Mouse (Mus musculus) heart, embryonic 13.5 days (tissue): Measurements from ENCODE around the gene Sept9. TPM values are rescaled to one million over a fixed set of nuclear protein-coding genes. Genes with fewer than 3 reads are reported as not detected.
A peak's percentile ranks its signal among the peaks of the same experiment; 100 is the strongest.

Experiments used
- ATAC-seq: fragments of 200-750 bp; cut with Nextera tagmentation; 2 replicates; pipeline ENCODE4 v1.8.0; 2017; ENCODE audit warnings: moderate TSS enrichment; ENCODE audit not compliant: insufficient number of reproducible peaks, low FRiP score, low TSS enrichment; ENCODE audit errors: extremely low read depth
- H3K27ac ChIP-seq: fragments of 300-500 bp; sonication (generic); replicated peaks from 2 replicates; pipeline ENCODE4 v1.5.1; 2015; ENCODE audit warnings: moderate library complexity, mild to moderate bottlenecking, inconsistent platforms
- H3K27me3 ChIP-seq: fragments of 300-500 bp; sonication (generic); replicated peaks from 2 replicates; pipeline ENCODE4 v1.6.1; 2015; ENCODE audit warnings: mild to moderate bottlenecking, inconsistent platforms
- H3K36me3 ChIP-seq: fragments of 300-500 bp; sonication (generic); 2 replicates; pipeline ENCODE4 v1.6.1; 2015; ENCODE audit warnings: mild to moderate bottlenecking, inconsistent platforms
- H3K4me1 ChIP-seq: fragments of 300-500 bp; sonication (generic); 2 replicates; pipeline ENCODE4 v1.6.1; 2015; ENCODE audit warnings: inconsistent platforms
- H3K4me2 ChIP-seq: fragments of 300-500 bp; sonication (generic); 2 replicates; pipeline ENCODE4 v1.6.1; 2015; ENCODE audit warnings: inconsistent platforms, mild to moderate bottlenecking, moderate library complexity
- H3K4me3 ChIP-seq: fragments of 300-500 bp; sonication (generic); 2 replicates; pipeline ENCODE4 v1.5.1; 2015; ENCODE audit warnings: moderate library complexity, mild to moderate bottlenecking, inconsistent platforms
- H3K9ac ChIP-seq: fragments of 300-500 bp; sonication (generic); 2 replicates; pipeline ENCODE4 v1.6.1; 2015; ENCODE audit warnings: inconsistent platforms, mild to moderate bottlenecking, moderate library complexity
- H3K9me3 ChIP-seq: fragments of 300-500 bp; sonication (generic); 2 replicates; pipeline ENCODE4 v1.6.1; 2016; ENCODE audit warnings: inconsistent platforms
- WGBS: fragments of 180-500 bp; shearing (Covaris S2); methylation state at CpG from one replicate; pipeline ENCODE4 v1.1.7; 2015; ENCODE audit warnings: mixed read lengths; 5-methylcytosine and 5-hydroxymethylcytosine counted together
- polyA plus RNA-seq: library from polyadenylated mRNA; unstranded; fragments of >200 nt; fragmentation: Nextera tagmentation; extraction: Ambion mirVana; gene quantifications from 2 replicates; pipeline ENCODE4 v1.2.1, GENCODE M21; 2015

Gene Sept9
- polyA plus RNA-seq, 1 experiment from 2014 or later = 75.5 TPM

- WGBS = 87% methylated on average over 6 of the region's 6 CpGs
- no peak overlapping the region for H3K27ac ChIP-seq
- ATAC-seq = no peak
- H3K27me3 ChIP-seq = no peaks in the 10 kb centered on the region
- peaks cover 26% of the 10 kb centered on the region for H3K4me1 ChIP-seq
- no peak overlapping the region for H3K9ac ChIP-seq
- H3K4me3 ChIP-seq = no peak overlapping the region
- H3K36me3 ChIP-seq = no peaks in the 10 kb centered on the region
- peaks cover 6% of the 10 kb centered on the region for H3K9me3 ChIP-seq
- H3K4me2 ChIP-seq = no peak overlapping the region
Observed at GRCm38 (mm10) chr11:117256840-117257239, 57.4 kb downstream of the Sept9 start.

DNA sequence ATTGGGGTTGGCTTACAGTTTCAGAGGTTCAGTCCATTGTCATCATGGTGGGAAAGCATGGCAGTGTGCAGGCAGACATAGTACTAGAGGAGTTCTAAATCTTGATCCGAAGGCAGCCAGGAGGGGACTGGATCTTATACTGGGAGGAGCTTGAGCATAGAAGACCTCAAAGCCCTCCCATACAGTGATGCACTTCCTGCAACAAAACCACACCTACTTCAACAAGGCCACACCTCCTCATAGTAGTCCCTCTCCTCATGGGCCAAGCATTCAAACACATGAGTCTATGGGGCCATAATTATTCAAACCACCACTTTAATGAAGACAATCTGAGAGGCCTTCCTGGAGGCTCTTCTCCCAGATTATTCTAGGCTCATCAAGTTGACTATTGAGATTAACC is 57.8 kb downstream of the Sept9 start:
- Histone ChIP-seq H3K27me3 (no peaks in the 10 kb centered on the region), H3K36me3 (no peaks in the 10 kb centered on the region), H3K4me2 (no peak overlapping the region), H3K27ac (no peak overlapping the region), H3K9me3 (peaks cover 6% of the 10 kb centered on the region), H3K4me1 (peaks cover 25% of the 10 kb centered on the region), H3K9ac (no peak overlapping the region), H3K4me3 (no peak overlapping the region)
- WGBS = 83% methylated on average over 1 of the region's 1 CpGs
- ATAC-seq = no peak

GRCm38 (mm10) chr11:117257842-117258241 is 58.4 kb downstream of the Sept9 start:
- Histone ChIP-seq H3K4me3 (no peak overlapping the region), H3K27me3 (no peaks in the 10 kb centered on the region), H3K9ac (no peak overlapping the region), H3K27ac (no peak overlapping the region), H3K9me3 (peaks cover 6% of the 10 kb centered on the region), H3K36me3 (no peaks in the 10 kb centered on the region), H3K4me1 (peaks cover 25% of the 10 kb centered on the region), H3K4me2 (no peak overlapping the region)
- ATAC-seq = no peak

DNA sequence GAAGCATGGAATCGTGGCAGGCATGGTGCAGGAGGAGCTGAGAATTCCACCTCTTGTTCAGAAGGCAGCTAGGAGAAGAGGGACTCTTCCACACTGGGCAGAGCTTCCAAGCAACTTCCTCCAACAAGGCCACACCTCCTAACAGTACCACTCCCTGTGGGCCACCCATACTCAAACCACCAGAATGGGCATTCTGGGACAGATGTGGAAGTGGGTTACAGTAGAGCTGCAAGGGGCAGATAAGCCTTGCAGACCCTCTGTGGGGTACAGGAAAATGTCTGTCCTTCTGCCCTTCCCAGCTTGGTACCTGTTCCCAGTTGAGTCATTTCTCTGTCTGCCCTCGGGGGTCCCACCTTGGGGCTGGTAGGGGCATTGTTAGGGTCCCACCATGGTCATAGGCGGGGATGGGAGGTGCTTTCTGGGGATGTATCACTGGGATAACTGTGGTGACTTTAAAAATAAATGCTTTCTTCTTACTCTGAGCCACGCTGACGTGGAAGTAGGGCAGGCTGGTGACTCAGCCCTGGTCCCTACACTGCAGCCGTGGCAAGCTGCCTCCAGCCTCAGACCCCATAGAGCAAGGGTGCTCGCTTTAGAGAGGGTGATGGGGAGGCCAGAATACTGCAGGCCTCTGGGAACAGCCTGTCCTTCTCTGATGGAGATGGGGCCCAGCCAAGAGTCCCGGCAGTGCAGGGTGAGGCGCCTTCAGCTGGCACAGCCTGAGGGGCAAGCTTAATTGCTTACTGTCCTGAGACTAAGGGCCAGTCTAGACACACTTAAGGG is 59.9 kb downstream of the Sept9 start:
- Histone ChIP-seq H3K9ac (no peak overlapping the region), H3K4me1 (peaks cover 30% of the 10 kb centered on the region), H3K27me3 (no peaks in the 10 kb centered on the region; the same call in 1 of the 2 replicates), H3K9me3 (peaks cover 6% of the 10 kb centered on the region), H3K27ac (no peak overlapping the region), H3K4me3 (no peak overlapping the region), H3K36me3 (no peaks in the 10 kb centered on the region), H3K4me2 (no peak overlapping the region)
- no peak for ATAC-seq
- WGBS = 77% methylated on average over 9 of the region's 9 CpGs

- Histone ChIP-seq H3K4me3 (no peak overlapping the region), H3K4me1 (peaks cover 37% of the 10 kb centered on the region), H3K27ac (no peak overlapping the region), H3K9me3 (peaks cover 6% of the 10 kb centered on the region), H3K9ac (no peak overlapping the region), H3K27me3 (peaks cover 4% of the 10 kb centered on the region), H3K36me3 (no peaks in the 10 kb centered on the region), H3K4me2 (no peak overlapping the region)
- 67% methylated on average over 9 of the region's 9 CpGs for WGBS
- ATAC-seq = no peak
Observed at GRCm38 (mm10) chr11:117260631-117261030, 61.2 kb downstream of the Sept9 start.

- H3K27ac ChIP-seq = peak overlapping the region; percentile 54
- H3K27me3 ChIP-seq = peaks cover 8% of the 10 kb centered on the region
- H3K9ac ChIP-seq = no peak overlapping the region
- H3K4me1 ChIP-seq = peaks cover 45% of the 10 kb centered on the region
- ATAC-seq = no peak
- H3K4me2 ChIP-seq = no peak overlapping the region
- no peaks in the 10 kb centered on the region for H3K36me3 ChIP-seq
- no peak overlapping the region for H3K4me3 ChIP-seq
- WGBS = 53% methylated on average over 9 of the region's 9 CpGs
- no peaks in the 10 kb centered on the region for H3K9me3 ChIP-seq
Observed at GRCm38 (mm10) chr11:117263096-117263808, 63.8 kb downstream of the Sept9 start.

DNA sequence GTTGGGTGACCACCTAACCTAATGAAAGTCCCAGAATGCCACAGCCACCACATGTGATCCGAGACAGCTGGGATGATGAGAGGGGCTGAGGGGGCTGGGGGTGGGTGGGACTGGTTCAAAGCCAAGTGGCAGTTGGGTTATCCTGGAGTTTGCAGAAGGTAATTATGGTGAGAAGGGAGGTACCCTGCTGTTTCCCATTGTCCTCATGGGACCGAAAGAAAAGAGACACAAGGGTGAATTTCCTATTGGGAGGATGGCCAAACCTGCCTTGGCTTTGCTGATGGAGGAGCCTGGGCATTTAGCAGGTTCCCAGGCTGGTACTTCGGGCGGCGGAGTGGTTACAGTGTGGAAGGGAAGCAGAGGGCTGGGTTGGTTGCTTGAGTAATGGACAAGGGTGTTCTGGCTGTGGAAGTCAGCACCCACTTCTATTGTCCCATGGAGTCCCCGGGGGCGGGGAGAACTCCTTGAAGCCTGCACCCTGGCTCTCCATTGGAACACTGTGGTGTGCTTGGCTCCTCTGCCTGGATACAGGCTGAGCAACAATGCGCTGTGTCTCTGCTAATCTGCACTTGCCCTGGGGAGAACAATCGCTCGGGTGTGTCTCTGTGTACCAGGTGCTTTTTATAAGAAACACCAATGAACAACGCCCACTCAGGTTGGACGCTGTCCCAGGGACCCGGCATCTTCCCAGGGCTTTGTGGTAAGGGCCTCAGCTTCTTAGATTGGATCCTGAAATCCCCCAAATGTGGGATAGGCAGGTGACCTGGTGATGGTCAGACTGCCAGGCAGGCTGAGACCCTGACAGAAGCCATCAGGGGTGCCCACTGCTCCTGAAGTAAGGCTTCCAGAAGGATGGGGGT is 64.9 kb downstream of the Sept9 start:
- H3K4me3 ChIP-seq = no peak overlapping the region

GRCm38 (mm10) chr11:117265270-117265980 is 66.0 kb downstream of the Sept9 start:
- Histone ChIP-seq H3K9me3 (no peaks in the 10 kb centered on the region), H3K27me3 (peaks cover 8% of the 10 kb centered on the region), H3K4me1 (peaks cover 67% of the 10 kb centered on the region), H3K36me3 (no peaks in the 10 kb centered on the region), H3K27ac (peak overlapping the region; percentile 88), H3K9ac (peak overlapping the region; percentile 90), H3K4me3 (peak overlapping the region; percentile 70), H3K4me2 (peak overlapping the region; percentile 82)
- 4% methylated on average over 18 of the region's 18 CpGs for WGBS
- ATAC-seq = peak; percentile 33; the same call in 1 of the 2 replicates

More for the DNA sequence above, 64.9 kb downstream of the Sept9 start:
- WGBS = 66% methylated on average over 13 of the region's 13 CpGs
- Histone ChIP-seq H3K4me2 (peak overlapping the region; percentile 82), H3K36me3 (no peaks in the 10 kb centered on the region), H3K27me3 (peaks cover 8% of the 10 kb centered on the region), H3K9ac (peak overlapping the region; percentile 11; the same call in 1 of the 2 replicates), H3K9me3 (no peaks in the 10 kb centered on the region), H3K4me1 (peaks cover 56% of the 10 kb centered on the region), H3K27ac (peak overlapping the region; percentile 88)
- ATAC-seq = no peak

DNA sequence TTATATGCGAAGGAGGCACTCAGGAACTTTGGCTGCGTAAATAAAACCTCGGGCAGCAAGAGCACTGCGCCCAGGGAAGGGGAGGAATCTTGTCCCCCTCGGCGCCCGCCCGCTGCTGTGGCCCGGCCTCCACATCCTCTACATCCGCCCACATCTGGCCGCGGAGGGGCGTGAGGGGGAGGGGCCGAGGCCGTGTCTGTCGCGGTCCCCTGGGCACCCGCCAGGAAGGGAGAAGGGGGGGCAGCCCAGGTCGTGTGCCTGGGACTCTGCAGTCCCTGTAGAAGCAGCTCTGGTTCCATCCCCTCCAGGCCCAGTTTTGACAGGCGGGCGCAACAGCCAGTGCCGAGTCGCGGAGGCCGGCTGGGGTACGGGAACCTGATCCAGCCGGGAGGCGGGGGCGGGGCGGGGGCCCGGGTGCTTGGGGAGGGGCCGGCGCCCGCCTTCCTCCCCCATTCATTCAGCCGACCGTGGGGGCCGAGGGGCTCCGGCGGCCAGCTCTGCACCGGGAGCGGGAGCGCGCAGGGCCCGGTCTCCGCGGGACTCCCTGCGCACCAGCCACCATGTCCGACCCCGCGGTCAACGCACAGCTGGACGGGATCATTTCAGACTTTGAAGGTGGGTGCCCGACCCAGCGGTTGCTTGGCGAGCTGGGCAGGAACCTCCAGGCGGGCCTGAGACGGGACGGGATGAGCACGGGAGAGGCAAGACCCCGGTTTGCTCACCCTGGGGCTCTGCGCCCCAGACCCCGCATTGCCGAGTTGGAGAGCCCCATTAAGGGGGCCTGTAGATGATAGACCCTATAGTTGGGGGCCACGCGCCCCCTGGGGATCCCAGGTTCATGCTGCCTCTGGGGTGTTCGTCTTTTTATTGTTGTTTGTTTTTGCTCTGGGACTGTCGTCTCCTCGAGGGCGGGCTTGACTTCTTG is 66.8 kb downstream of the Sept9 start:
- Histone ChIP-seq H3K9me3 (no peaks in the 10 kb centered on the region), H3K9ac (peak overlapping the region; percentile 90), H3K4me3 (peak overlapping the region; percentile 70), H3K27me3 (peaks cover 13% of the 10 kb centered on the region), H3K4me1 (peaks cover 70% of the 10 kb centered on the region), H3K4me2 (peak overlapping the region; percentile 82), H3K27ac (peak overlapping the region; percentile 88), H3K36me3 (no peaks in the 10 kb centered on the region)
- WGBS = under 1% methylated on average over 69 of the region's 69 CpGs
- ATAC-seq = peak; percentile 73
